Mouse (Mus musculus) neutrophil, adult 83 days (primary cell): ENCODE data around the gene Smok3c. TPM values are rescaled to one million over a fixed set of nuclear protein-coding genes. Genes with fewer than 3 reads are reported as not detected.

Experiments used
- total RNA-seq, 2 experiments: library from RNA; stranded (reverse); gene quantifications; one replicate each; pipeline ENCODE4 v1.2.4; 2023

Gene Smok3c
- not detected for total RNA-seq

GRCm38 (mm10) chr5:138052894-138053293 lies at the start of gene Smok3c:
Smok3c (plus strand) TSS chr5:138053194.

GRCm38 (mm10) chr5:138020961-138021479 lies 32.0 kb upstream of the Smok3c start, which contains the start of the genes Smok3a and Smok3b:
Smok3a (plus strand) TSS chr5:138021261.
Smok3b (plus strand) TSS chr5:138021429.

GRCm38 (mm10) chr5:138084996-138085395 lies 32.0 kb downstream of the Smok3c start, which contains the start of gene Zkscan1:
Zkscan1 (plus strand) TSS chr5:138085084.

Other genes with a start within 250 kb of the Smok3c start
- gene Pilra, start 216.9 kb upstream of the Smok3c start, total RNA-seq, result 100 to 1,000 TPM; 303 to 320 TPM
- 100 to 1,000 TPM; 168 to 180 TPM for gene Pilrb1, start 195.1 kb upstream of the Smok3c start, total RNA-seq
- gene Pilrb2, start 181.4 kb upstream of the Smok3c start, total RNA-seq, result 100 to 1,000 TPM; 215 to 219 TPM
- not detected for gene Cyp3a13, start 131.6 kb upstream of the Smok3c start, total RNA-seq
- not detected for gene Gjc3, start 90.1 kb upstream of the Smok3c start, total RNA-seq
- gene Azgp1, start 71.7 kb upstream of the Smok3c start, total RNA-seq, result 1 to 10 TPM in 1 of 2 experiments, under 1 TPM in 1; 0.61 to 1.1 TPM
- gene Smok3a, start 31.9 kb upstream of the Smok3c start, total RNA-seq, result not detected
- not detected for gene Smok3b, start 31.8 kb upstream of the Smok3c start, total RNA-seq
- 1 to 10 TPM; 6.6 to 8.1 TPM for gene Zkscan1, start 31.9 kb downstream of the Smok3c start, total RNA-seq
- gene Zscan21, start 63.7 kb downstream of the Smok3c start, total RNA-seq, result 1 to 10 TPM; 5.1 to 6.5 TPM
- 1 to 10 TPM; 2.5 to 3.0 TPM for gene Zfp113, start 102.5 kb downstream of the Smok3c start, total RNA-seq
- gene Cops6, start 107.9 kb downstream of the Smok3c start, total RNA-seq, result 10 to 100 TPM; 44.9 to 49.7 TPM
- gene Ap4m1, start 118.8 kb downstream of the Smok3c start, total RNA-seq, result 10 to 100 TPM; 26.7 to 29.6 TPM
- 100 to 1,000 TPM; 144 to 160 TPM for gene Mcm7, start 119.2 kb downstream of the Smok3c start, total RNA-seq
- 10 to 100 TPM; 24.1 to 27.5 TPM for gene Taf6, start 134.3 kb downstream of the Smok3c start, total RNA-seq
- 10 to 100 TPM; 13.6 to 13.8 TPM for gene Cnpy4, start 134.3 kb downstream of the Smok3c start, total RNA-seq
- 1 to 10 TPM; 5.1 to 6.6 TPM for gene Mblac1, start 141.1 kb downstream of the Smok3c start, total RNA-seq
- gene Nxpe5, start 172.7 kb downstream of the Smok3c start, total RNA-seq, result 1 to 10 TPM; 1.1 to 1.9 TPM
- 100 to 1,000 TPM; 155 to 163 TPM for gene Lamtor4, start 202.3 kb downstream of the Smok3c start, total RNA-seq
- gene BC037034, start 210.8 kb downstream of the Smok3c start, total RNA-seq, result 100 to 1,000 TPM; 119 to 122 TPM
- gene Gal3st4, start 219.6 kb downstream of the Smok3c start, total RNA-seq, result not detected
- not detected for gene Gm43720, start 226.8 kb downstream of the Smok3c start, total RNA-seq
- gene Gpc2, start 226.8 kb downstream of the Smok3c start, total RNA-seq, result 1 to 10 TPM; 3.0 to 4.1 TPM
- 1 to 10 TPM; 1.7 to 2.2 TPM for gene Stag3, start 227.0 kb downstream of the Smok3c start, total RNA-seq